Mouse (Mus musculus): ENCODE data around the gene Eef1akmt2.

Gene Eef1akmt2

DNA sequence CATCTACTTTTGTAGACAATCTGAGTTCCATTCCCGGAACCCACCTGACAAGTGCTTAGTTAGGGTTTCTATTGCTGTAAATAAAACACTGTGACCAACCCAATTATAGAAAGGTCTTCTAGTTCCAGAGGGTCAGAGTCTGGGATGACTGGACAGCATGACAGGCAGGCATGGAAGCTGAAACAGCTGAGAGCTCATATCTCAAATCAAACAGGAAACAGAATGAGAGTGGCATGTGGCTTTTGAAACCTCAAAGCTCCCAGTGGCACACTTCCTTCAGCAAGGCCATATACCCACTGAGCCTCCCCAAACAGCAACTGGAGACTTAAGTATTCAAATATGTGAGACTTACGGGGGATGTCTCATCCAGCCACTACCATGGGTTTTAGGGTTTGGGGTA lies 20.6 kb upstream of the Eef1akmt2 start:
- 96% methylated on average over 2 of the region's 2 CpGs for WGBS

- WGBS: 87% methylated on average over 9 of the region's 9 CpGs
Observed at GRCm38 (mm10) chr7:132866316-132866715, 13.8 kb upstream of the Eef1akmt2 start.

GRCm38 (mm10) chr7:132859042-132859958 lies 6.8 kb upstream of the Eef1akmt2 start, which contains the start of gene Abraxas2:
TSS of gene Abraxas2 (plus strand) at chr7:132859225.
- under 1% methylated on average over 53 of the region's 53 CpGs for WGBS

DNA sequence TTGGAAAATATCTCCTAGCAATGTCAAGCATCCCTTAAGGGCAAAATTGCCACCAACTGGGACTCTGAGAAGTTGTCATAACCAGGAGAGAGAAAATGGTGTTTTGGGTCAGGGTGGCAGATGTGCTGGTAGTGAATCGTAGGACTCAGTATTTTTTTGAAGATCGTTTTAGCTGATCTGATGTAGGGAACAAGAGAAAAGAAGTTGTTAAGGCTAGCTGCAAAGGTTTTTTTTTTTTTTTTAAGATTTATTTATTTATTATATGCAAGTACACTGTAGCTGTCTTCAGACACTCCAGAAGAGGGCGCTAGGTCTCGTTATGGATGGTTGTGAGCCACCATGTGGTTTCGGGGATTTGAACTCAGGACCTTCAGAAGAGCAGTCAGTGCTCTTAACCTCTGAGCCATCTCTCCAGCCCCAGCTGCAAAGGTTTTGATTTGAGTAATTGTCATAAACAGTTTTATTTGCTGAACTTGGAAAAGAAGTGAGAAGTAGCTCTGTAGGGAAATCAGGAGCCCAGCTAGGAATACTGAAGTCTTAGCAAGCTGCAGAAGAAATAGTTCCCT lies 5.7 kb upstream of the Eef1akmt2 start:
- WGBS: 73% methylated on average over 5 of the region's 5 CpGs

GRCm38 (mm10) chr7:132856083-132856482 lies 3.6 kb upstream of the Eef1akmt2 start:
- 80% methylated on average over 1 of the region's 1 CpGs for WGBS

GRCm38 (mm10) chr7:132853946-132854345 lies 1.5 kb upstream of the Eef1akmt2 start:
- WGBS: 55% methylated on average over 4 of the region's 4 CpGs

DNA sequence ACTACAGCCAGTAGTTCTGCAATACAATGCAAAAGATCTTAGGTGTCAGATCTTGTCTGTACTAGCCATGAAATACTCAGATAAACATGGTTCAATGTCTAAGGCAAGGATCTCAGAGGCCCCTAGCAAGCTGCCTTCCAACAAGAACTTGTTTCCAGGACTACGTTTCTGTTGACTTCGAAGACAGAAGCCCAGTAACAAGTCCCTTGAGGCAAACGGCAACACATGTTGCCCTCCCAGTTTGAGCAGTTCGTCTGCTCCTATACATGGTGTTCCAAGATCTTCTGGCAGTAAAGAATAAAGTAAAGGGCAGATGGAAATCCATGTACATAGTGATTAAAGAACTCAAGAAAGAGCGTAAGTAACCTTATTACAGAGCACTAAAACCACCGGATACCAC lies 888 bp upstream of the Eef1akmt2 start:
- 66% methylated on average over 6 of the region's 6 CpGs for WGBS

GRCm38 (mm10) chr7:132843152-132843551 lies 9.3 kb downstream of the Eef1akmt2 start:
- 87% methylated on average over 3 of the region's 3 CpGs for WGBS

GRCm38 (mm10) chr7:132842455-132842854 lies 10.0 kb downstream of the Eef1akmt2 start:
- 94% methylated on average over 1 of the region's 1 CpGs for WGBS

DNA sequence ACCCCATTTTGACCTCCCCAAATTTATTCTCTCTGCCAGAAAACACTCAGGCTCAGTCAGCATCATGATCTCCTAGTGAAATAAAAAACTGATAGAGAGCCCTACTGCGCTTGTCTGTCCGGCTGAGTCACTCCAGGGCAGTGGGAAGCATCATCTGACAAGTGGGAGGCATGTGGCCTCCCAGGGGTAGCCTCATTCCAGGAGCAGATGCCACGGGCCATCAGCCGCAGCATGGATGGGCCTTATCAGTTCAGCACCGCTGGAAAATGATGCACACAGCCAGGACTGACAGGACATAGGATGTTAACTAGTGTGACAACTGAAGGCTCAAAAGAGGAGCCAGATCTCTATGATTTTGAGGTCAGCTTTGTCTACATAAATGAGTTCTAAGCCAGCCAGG lies 11.2 kb downstream of the Eef1akmt2 start:
- 75% methylated on average over 5 of the region's 5 CpGs for WGBS

DNA sequence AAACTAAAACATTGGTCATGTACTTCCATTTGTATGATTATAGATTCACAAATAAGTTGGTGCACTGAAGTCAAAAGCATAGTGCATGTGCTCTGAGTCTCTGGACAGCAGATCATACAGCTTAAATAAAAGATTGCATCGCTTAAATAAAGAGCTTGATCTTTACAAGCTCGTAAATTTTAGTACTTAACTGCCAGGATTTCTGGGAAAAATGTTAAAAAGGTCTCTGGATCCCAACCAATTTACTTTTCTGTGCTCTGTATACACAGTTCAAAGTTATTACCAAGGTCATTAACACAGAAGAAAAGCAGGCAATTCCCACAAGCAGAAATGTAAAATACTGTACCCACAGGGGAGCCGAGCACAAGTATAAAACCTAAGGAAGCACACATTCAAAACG lies 21.5 kb downstream of the Eef1akmt2 start:
- 69% methylated on average over 4 of the region's 4 CpGs for WGBS

DNA sequence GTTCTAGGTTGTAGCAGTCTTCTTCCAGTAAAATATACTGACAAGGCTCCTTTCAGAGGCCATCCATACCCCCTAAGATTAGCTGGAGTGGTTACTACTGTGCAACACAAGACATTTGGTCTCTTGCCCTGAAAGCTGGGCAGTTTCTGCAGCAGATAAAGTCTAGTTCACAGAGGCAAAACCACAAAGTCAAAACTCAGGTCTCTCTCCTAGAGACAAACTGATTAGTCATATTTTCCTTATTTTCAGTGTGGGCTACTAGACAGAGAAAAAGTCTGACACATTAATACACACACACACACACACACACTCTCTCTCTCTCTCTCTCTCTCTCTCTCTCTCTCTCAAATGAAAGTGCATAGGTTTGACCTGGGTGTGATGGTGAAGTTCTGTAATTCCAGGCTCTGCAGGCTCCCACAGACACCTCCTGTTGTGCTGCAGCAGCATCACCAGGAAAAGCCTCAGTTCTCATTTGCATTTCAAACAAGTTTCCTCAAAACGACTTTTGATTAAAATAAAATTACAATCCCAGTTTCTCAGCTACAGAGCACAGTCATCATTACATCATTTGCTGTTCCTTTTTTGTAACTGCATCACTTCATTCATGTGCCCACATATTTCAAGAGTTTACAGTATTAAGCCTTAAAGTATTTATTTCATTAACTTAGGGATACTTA lies 28.0 kb downstream of the Eef1akmt2 start:
- WGBS: 4% methylated on average over 1 of the region's 1 CpGs

- 52% methylated on average over 3 of the region's 3 CpGs for WGBS
Observed at GRCm38 (mm10) chr7:132820692-132821091, 31.8 kb downstream of the Eef1akmt2 start.

DNA sequence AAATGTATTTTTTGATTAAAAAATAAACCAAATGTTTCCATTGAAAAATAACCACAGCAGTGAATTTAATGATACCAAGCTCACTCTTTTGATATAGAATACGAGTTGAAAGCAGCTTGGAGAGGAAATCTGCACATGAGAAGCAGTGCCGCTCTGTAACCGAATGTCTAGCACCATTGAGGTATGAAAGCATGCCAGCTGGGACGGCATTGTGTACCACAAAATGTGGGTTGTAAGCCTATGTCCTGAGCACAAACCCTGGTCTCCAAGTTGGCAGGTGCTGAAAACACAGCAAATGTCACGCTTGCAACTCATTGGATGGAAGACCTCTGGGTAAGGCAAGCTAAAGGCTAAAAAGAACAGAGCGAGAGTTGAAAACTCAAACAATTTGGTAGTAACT lies 35.4 kb downstream of the Eef1akmt2 start:
- 92% methylated on average over 6 of the region's 6 CpGs for WGBS

DNA sequence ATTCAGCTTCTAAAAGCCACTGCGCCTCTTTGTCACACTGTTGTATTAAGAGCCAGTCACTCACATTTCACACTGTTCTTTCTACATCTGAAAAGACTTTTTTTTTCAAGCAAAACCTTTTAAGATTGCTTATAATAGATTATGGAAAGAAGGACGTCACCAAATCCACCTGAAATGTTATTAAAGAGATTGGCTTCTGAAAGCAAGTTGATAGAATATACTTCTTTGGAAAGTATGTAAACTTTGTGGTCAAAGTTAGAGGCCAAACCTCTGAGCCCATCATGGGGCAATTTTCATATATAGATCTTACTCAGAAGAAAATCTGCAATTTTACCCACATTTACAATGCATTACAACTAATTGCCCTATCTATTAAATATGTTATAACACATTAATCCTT lies 35.9 kb downstream of the Eef1akmt2 start:
- 93% methylated on average over 2 of the region's 2 CpGs for WGBS

DNA sequence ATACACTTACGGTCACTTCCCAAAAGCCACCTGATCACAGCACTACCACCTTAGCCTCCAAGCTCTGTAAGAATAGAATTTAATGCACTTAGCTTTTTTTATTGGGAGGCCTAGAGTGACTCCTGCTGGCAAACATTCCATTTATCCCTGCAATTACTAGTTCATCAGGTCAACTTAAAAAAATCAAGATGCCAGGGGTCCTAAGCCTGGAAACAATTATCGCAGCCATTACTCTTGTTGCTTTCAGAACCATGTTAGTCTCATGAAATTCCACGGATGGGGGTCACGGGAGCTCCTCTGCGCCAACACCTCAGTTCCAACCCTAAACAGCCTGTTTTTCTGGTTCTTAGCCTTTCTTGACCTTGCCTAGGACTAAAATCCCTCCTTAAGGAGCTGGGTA lies 37.4 kb downstream of the Eef1akmt2 start:
- 88% methylated on average over 5 of the region's 5 CpGs for WGBS

DNA sequence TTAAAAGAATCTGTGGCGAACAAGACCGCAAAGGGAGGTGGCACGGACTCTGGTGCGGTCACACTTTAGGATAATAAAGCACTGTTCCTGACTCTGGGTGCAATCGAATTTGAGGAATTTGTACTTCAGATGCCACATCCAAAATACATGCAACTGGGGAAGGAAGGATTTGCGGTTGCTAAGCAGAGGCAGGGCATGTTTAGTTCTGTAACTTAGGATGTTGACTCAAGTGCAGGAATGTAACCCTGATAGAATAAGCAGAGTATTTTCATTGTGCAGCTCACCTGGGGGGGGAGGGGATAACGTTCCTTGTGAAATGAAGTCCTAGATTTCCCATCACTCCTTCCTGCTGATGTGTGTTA lies 38.4 kb downstream of the Eef1akmt2 start:
- WGBS: under 1% methylated on average over 7 of the region's 7 CpGs

GRCm38 (mm10) chr7:132813416-132814088 lies 38.9 kb downstream of the Eef1akmt2 start, which contains the start of gene Fam53b:
TSS of gene Fam53b (minus strand) at chr7:132813886.
- under 1% methylated on average over 84 of the region's 85 CpGs for WGBS

GRCm38 (mm10) chr7:132812619-132813415 lies 39.7 kb downstream of the Eef1akmt2 start:
- 1% methylated on average over 59 of the region's 59 CpGs for WGBS

DNA sequence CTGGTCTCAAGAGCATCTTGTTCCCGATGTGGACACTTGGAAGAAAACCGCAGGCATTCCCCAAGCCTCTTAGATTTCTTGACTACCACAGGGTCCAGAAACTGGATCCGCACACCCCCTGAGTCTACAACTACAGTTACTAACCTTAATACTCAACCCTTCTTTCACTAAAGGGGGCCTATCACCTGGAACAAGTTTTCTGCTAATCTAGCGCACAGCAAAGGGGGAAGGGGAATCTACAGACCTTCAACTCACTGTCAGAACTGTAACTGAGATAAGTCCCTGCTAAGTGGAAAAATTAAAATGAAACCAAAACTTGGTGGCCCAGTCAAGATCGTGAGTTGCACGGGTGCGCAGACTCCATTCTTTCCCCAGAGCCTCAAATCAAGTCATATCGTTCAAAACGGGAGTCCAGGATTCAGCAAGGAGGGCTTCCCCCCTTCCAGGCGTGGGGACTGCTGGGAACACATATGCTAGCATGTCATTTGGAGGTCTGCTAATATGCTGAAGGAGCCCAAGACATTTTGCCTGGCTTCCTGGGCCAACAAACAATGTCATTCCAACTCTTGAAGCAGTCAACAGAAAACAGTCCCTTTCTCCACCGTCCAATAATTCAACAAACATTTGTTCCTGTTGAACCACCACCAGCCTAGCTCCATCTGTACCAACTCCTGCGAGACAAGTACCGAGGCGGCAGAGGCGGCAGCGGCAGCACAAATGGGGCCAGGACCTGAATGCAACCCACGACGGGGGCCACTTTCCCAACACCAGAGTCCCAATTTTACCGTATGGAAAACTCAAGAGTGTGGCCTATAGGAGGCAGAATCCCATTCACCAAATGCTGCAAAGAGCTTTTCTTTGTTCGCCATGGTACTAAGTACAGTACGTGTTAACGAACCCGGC lies 40.5 kb downstream of the Eef1akmt2 start:
- 12% methylated on average over 23 of the region's 23 CpGs for WGBS

Measured in cerebral cortex, adult 2 months (tissue).